Mouse (Mus musculus): Measurements from ENCODE around the gene Rdh16f2.
"Not testable (repeated sequence)": the region's sequence is repeated elsewhere in the genome, so short reads cannot be mapped to it uniquely, and the experiment has no call there.

The Rdh16f2 gene

GRCm38 (mm10) chr10:127866232-127866631 lies at the start of gene Rdh16f2:
Rdh16f2 (plus strand) TSS chr10:127866474.
- DNase-seq (ENCODE audit: low read depth), result no peak

- DNase-seq (ENCODE audit: low read depth), result not testable (repeated sequence)
Observed at GRCm38 (mm10) chr10:127817268-127817910, 48.9 kb upstream of the Rdh16f2 start.

GRCm38 (mm10) chr10:127821806-127822205 lies 44.5 kb upstream of the Rdh16f2 start:
- not testable (repeated sequence) for DNase-seq (ENCODE audit: low read depth)

- DNase-seq (ENCODE audit: low read depth), result peak; percentile 22
Observed at GRCm38 (mm10) chr10:127825386-127825785, 40.9 kb upstream of the Rdh16f2 start.

- no peak for DNase-seq (ENCODE audit: low read depth)
Observed at GRCm38 (mm10) chr10:127829121-127829520, 37.2 kb upstream of the Rdh16f2 start.

GRCm38 (mm10) chr10:127834186-127834585 lies 32.1 kb upstream of the Rdh16f2 start:
- DNase-seq (ENCODE audit: low read depth), result not testable (repeated sequence)

- DNase-seq (ENCODE audit: low read depth), result no peak
Observed at GRCm38 (mm10) chr10:127835292-127835691, 31.0 kb upstream of the Rdh16f2 start.

GRCm38 (mm10) chr10:127837793-127838192 lies 28.5 kb upstream of the Rdh16f2 start:
- DNase-seq (ENCODE audit: low read depth), result not testable (repeated sequence)

- DNase-seq (ENCODE audit: low read depth), result no peak
Observed at GRCm38 (mm10) chr10:127838539-127838938, 27.7 kb upstream of the Rdh16f2 start.

- DNase-seq (ENCODE audit: low read depth), result no peak
Observed at GRCm38 (mm10) chr10:127840776-127841175, 25.5 kb upstream of the Rdh16f2 start.

- not testable (repeated sequence) for DNase-seq (ENCODE audit: low read depth)
Observed at GRCm38 (mm10) chr10:127845945-127846344, 20.3 kb upstream of the Rdh16f2 start.

- DNase-seq (ENCODE audit: low read depth), result no peak
Observed at GRCm38 (mm10) chr10:127848089-127848488, 18.2 kb upstream of the Rdh16f2 start.

- DNase-seq (ENCODE audit: low read depth), result no peak
Observed at GRCm38 (mm10) chr10:127849628-127850027, 16.6 kb upstream of the Rdh16f2 start, which contains the start of gene Rdh19. Rdh19 (plus strand) TSS chr10:127849928.

- no peak for DNase-seq (ENCODE audit: low read depth)
Observed at GRCm38 (mm10) chr10:127856376-127856775, 9.9 kb upstream of the Rdh16f2 start.

- no peak for DNase-seq (ENCODE audit: low read depth)
Observed at GRCm38 (mm10) chr10:127864931-127865330, 1.3 kb upstream of the Rdh16f2 start.

- peak; percentile 50 for DNase-seq (ENCODE audit: low read depth)
Observed at GRCm38 (mm10) chr10:127872484-127872883, 6.2 kb downstream of the Rdh16f2 start.

GRCm38 (mm10) chr10:127877681-127878080 lies 11.4 kb downstream of the Rdh16f2 start:
- DNase-seq (ENCODE audit: low read depth), result no peak

- DNase-seq (ENCODE audit: low read depth), result no peak
Observed at GRCm38 (mm10) chr10:127878262-127879057, 12.2 kb downstream of the Rdh16f2 start.

- DNase-seq (ENCODE audit: low read depth), result no peak
Observed at GRCm38 (mm10) chr10:127879155-127879688, 12.9 kb downstream of the Rdh16f2 start.

- no peak for DNase-seq (ENCODE audit: low read depth)
Observed at GRCm38 (mm10) chr10:127881041-127881440, 14.8 kb downstream of the Rdh16f2 start.

GRCm38 (mm10) chr10:127886551-127886950 lies 20.3 kb downstream of the Rdh16f2 start:
- DNase-seq (ENCODE audit: low read depth), result no peak

- DNase-seq (ENCODE audit: low read depth), result no peak
Observed at GRCm38 (mm10) chr10:127886971-127887370, 20.7 kb downstream of the Rdh16f2 start.

GRCm38 (mm10) chr10:127888605-127889004 lies 22.3 kb downstream of the Rdh16f2 start, which contains the start of gene Rdh7:
Rdh7 (minus strand) TSS chr10:127888817.
- DNase-seq (ENCODE audit: low read depth), result no peak

Measured in naive thymus-derived CD4-positive, alpha-beta T cell, adult 2 months (primary cell).